Mouse (Mus musculus): ENCODE data around the gene Mindy3. TPM values are rescaled to one million over a fixed set of nuclear protein-coding genes. Genes with fewer than 3 reads are reported as not detected.

The Mindy3 gene
- polyA plus RNA-seq, 2 experiments = 13.9 to 15.2 TPM

- Histone ChIP-seq H3K36me3 (replicated peaks; ENCODE audit: control insufficient read depth, insufficient read depth, low read depth) (no peaks in the 10 kb centered on the region), H3K9me3 (ENCODE audit: control insufficient read depth, low read length) (no peaks in the 10 kb centered on the region), H3K27me3 (ENCODE audit: control insufficient read depth, insufficient read depth, low read length) (no peaks in the 10 kb centered on the region), H3K4me3 (ENCODE audit: insufficient read depth in 1 of 2, low read depth in 2 of 2, low read length in 2 of 2) (no peak overlapping the region), H3K27ac (no peak overlapping the region), H3K9ac (replicated peaks) (no peak overlapping the region), H3K4me2 (ENCODE audit: low read depth) (no peak overlapping the region), H3K4me1 (replicated peaks; ENCODE audit: control insufficient read depth in 2 of 2, insufficient read depth in 2 of 2, low read length in 1 of 2) (0 out of 4 replicates have a peak, but pooled peaks cover 0 to 5% of the 10 kb centered on the region in 2 experiments)
- TF ChIP-seq CTCF (IDR thresholded peaks at IDR 0.05; ENCODE audit: low read depth) (no peak), EP300 (IDR thresholded peaks at IDR 0.05; ENCODE audit: low read depth) (no peak)
- 85% methylated on average over 4 of the region's 4 CpGs for WGBS (ENCODE audit: insufficient replicate concordance)
- DNase-seq (ENCODE audit: low read depth in 3 of 3, low spot score in 3 of 3) (no peak), ATAC-seq (ENCODE audit: insufficient read depth) (no peak)
Observed at GRCm38 (mm10) chr2:12318036-12318435, 101.2 kb downstream of the Mindy3 start.

GRCm38 (mm10) chr2:12317343-12317742 lies 101.9 kb downstream of the Mindy3 start:
- TF ChIP-seq EP300 (IDR thresholded peaks at IDR 0.05; ENCODE audit: low read depth) (no peak), CTCF (IDR thresholded peaks at IDR 0.05; ENCODE audit: low read depth) (no peak)
- no peaks in the 10 kb centered on the region for H3K27me3 ChIP-seq (ENCODE audit: control insufficient read depth, insufficient read depth, low read length)
- peak; percentile 18; the same call in 1 of the 2 replicates for ATAC-seq (ENCODE audit: insufficient read depth)
- H3K4me1 ChIP-seq (replicated peaks; ENCODE audit: control insufficient read depth in 2 of 2, insufficient read depth in 2 of 2, low read length in 1 of 2) = 0 out of 4 replicates have a peak, but pooled peaks cover 0 to 5% of the 10 kb centered on the region in 2 experiments
- H3K9me3 ChIP-seq (ENCODE audit: control insufficient read depth, low read length) = no peaks in the 10 kb centered on the region
- H3K4me2 ChIP-seq (ENCODE audit: low read depth) = no peak overlapping the region
- 52% methylated on average over 5 of the region's 5 CpGs for WGBS (ENCODE audit: insufficient replicate concordance)
- H3K4me3 ChIP-seq (ENCODE audit: insufficient read depth in 1 of 2, low read depth in 2 of 2, low read length in 2 of 2) = no peak overlapping the region
- no peak for DNase-seq (ENCODE audit: low read depth in 3 of 3, low spot score in 3 of 3)
- no peaks in the 10 kb centered on the region for H3K36me3 ChIP-seq (replicated peaks; ENCODE audit: control insufficient read depth, insufficient read depth, low read depth)
- no peak overlapping the region for H3K27ac ChIP-seq
- no peak overlapping the region for H3K9ac ChIP-seq (replicated peaks)

- H3K36me3 ChIP-seq (replicated peaks; ENCODE audit: control insufficient read depth, insufficient read depth, low read depth) = no peaks in the 10 kb centered on the region
- 0 out of 4 replicates have a peak, but pooled peaks cover 0 to 5% of the 10 kb centered on the region in 2 experiments for H3K4me1 ChIP-seq (replicated peaks; ENCODE audit: control insufficient read depth in 2 of 2, insufficient read depth in 2 of 2, low read length in 1 of 2)
- 51% methylated on average over 7 of the region's 7 CpGs for WGBS (ENCODE audit: insufficient replicate concordance)
- DNase-seq (ENCODE audit: low read depth in 3 of 3, low spot score in 3 of 3) (no peak), ATAC-seq (ENCODE audit: insufficient read depth) (no peak)
- no peak overlapping the region for H3K4me2 ChIP-seq (ENCODE audit: low read depth)
- H3K27ac ChIP-seq = no peak overlapping the region
- no peak overlapping the region for H3K9ac ChIP-seq (replicated peaks)
- TF ChIP-seq EP300 (IDR thresholded peaks at IDR 0.05; ENCODE audit: low read depth) (no peak), CTCF (IDR thresholded peaks at IDR 0.05; ENCODE audit: low read depth) (no peak)
- no peaks in the 10 kb centered on the region for H3K27me3 ChIP-seq (ENCODE audit: control insufficient read depth, insufficient read depth, low read length)
- no peaks in the 10 kb centered on the region for H3K9me3 ChIP-seq (ENCODE audit: control insufficient read depth, low read length)
- no peak overlapping the region for H3K4me3 ChIP-seq (ENCODE audit: insufficient read depth in 1 of 2, low read depth in 2 of 2, low read length in 2 of 2)
Observed at GRCm38 (mm10) chr2:12316361-12316760, 102.9 kb downstream of the Mindy3 start.

- no peak overlapping the region for H3K4me3 ChIP-seq (ENCODE audit: insufficient read depth in 1 of 2, low read depth in 2 of 2, low read length in 2 of 2)
- H3K9me3 ChIP-seq (ENCODE audit: control insufficient read depth, low read length) = no peaks in the 10 kb centered on the region
- TF ChIP-seq CTCF (IDR thresholded peaks at IDR 0.05; ENCODE audit: low read depth) (no peak), EP300 (IDR thresholded peaks at IDR 0.05; ENCODE audit: low read depth) (no peak)
- no peak overlapping the region for H3K4me2 ChIP-seq (ENCODE audit: low read depth)
- no peak overlapping the region for H3K9ac ChIP-seq (replicated peaks)
- H3K27ac ChIP-seq = no peak overlapping the region
- H3K4me1 ChIP-seq (replicated peaks; ENCODE audit: control insufficient read depth in 2 of 2, insufficient read depth in 2 of 2, low read length in 1 of 2) = 0 out of 4 replicates have a peak, but pooled peaks cover 0 to 5% of the 10 kb centered on the region in 2 experiments
- 55% methylated on average over 6 of the region's 6 CpGs for WGBS (ENCODE audit: insufficient replicate concordance)
- DNase-seq (ENCODE audit: low read depth in 3 of 3, low spot score in 3 of 3) (no peak), ATAC-seq (ENCODE audit: insufficient read depth) (no peak)
- H3K36me3 ChIP-seq (replicated peaks; ENCODE audit: control insufficient read depth, insufficient read depth, low read depth) = no peaks in the 10 kb centered on the region
- H3K27me3 ChIP-seq (ENCODE audit: control insufficient read depth, insufficient read depth, low read length) = no peaks in the 10 kb centered on the region
Observed at GRCm38 (mm10) chr2:12314028-12314427, 105.2 kb downstream of the Mindy3 start.

- Histone ChIP-seq H3K4me3 (ENCODE audit: insufficient read depth in 1 of 2, low read depth in 2 of 2, low read length in 2 of 2) (no peak overlapping the region), H3K9ac (replicated peaks) (no peak overlapping the region), H3K36me3 (replicated peaks; ENCODE audit: control insufficient read depth, insufficient read depth, low read depth) (no peaks in the 10 kb centered on the region), H3K4me1 (replicated peaks; ENCODE audit: control insufficient read depth in 2 of 2, insufficient read depth in 2 of 2, low read length in 1 of 2) (no peaks in the 10 kb centered on the region), H3K27ac (no peak overlapping the region), H3K9me3 (ENCODE audit: control insufficient read depth, low read length) (no peaks in the 10 kb centered on the region), H3K27me3 (ENCODE audit: control insufficient read depth, insufficient read depth, low read length) (no peaks in the 10 kb centered on the region), H3K4me2 (ENCODE audit: low read depth) (no peak overlapping the region)
- DNase-seq (ENCODE audit: low read depth in 3 of 3, low spot score in 3 of 3) = no peak
- ATAC-seq (ENCODE audit: insufficient read depth) = no peak
- TF ChIP-seq CTCF (IDR thresholded peaks at IDR 0.05; ENCODE audit: low read depth) (peak; percentile 30; the same call in 1 of the 2 replicates), EP300 (IDR thresholded peaks at IDR 0.05; ENCODE audit: low read depth) (no peak)
Observed at GRCm38 (mm10) chr2:12308466-12308865, 110.8 kb downstream of the Mindy3 start.

Measured in liver, embryonic 14.5 days (tissue).